Mouse (Mus musculus): ENCODE results near the gene Ccdc148. TPM values are rescaled to one million over a fixed set of nuclear protein-coding genes. Genes with fewer than 3 reads are reported as not detected.

The Ccdc148 gene
- total RNA-seq (2023): 0.38 TPM

GRCm38 (mm10) chr2:59160605-59160963 is at the start of gene Ccdc148, which contains the start of gene Pkp4:
Ccdc148 (minus strand) TSS chr2:59160683.
Pkp4 (plus strand) TSS chr2:59160850.

GRCm38 (mm10) chr2:58859134-58859533 is 301.3 kb downstream of the Ccdc148 start, which contains the start of gene Gm11099:
Gm11099 (plus strand) TSS chr2:58859434.

Other genes with a start within 250 kb of the Ccdc148 start
- 24.8 TPM for gene Pkp4, start 167 bp upstream of the Ccdc148 start, total RNA-seq (2023)

All from CD4-positive naive resting alpha-beta T cell, adult 76 days (primary cell).